8 mouse cellular contexts compared by ENCODE assay signal in genomic region chr2:154603638-154604153, GRCm38 (mm10). TPM values are rescaled to one million over a fixed set of nuclear protein-coding genes. Genes with fewer than 3 reads are reported as not detected.
DNase-seq lines count a peak whose midpoint lies in the region; ATAC-seq and TF ChIP-seq lines count a peak whose summit lies in the region.

Gene Pxmp4, minus strand, starts transcription at chr2:154603708.

- TF ChIP-seq CTCF in kidney, postnatal 0 days (IDR thresholded peaks at IDR 0.05; ENCODE audit: low read depth) = no peak

- DNase-seq in CD4-positive helper T cell, adult 2 months (ENCODE audit: low read depth, low spot score) = peak; percentile 98
- peak; percentile 94 for DNase-seq in brain, embryonic 18.5 days (ENCODE audit: low read depth, low spot score)
- peak; percentile 99 for DNase-seq in kidney, postnatal 0 days (ENCODE audit: low spot score)
- DNase-seq in liver, embryonic 11.5 days (ENCODE audit: low spot score) = peak; percentile 93
- DNase-seq in naive thymus-derived CD4-positive, alpha-beta T cell, adult 2 months (ENCODE audit: low read depth) = peak; percentile 98

- peak within 1 kb of the TSS; percentile 61; the same call in 1 of the 2 replicates for H3K27ac ChIP-seq in heart, embryonic 12.5 days (ENCODE audit: poor library complexity, severe bottlenecking)
- peak within 1 kb of the TSS; percentile 76 for H3K27ac ChIP-seq in kidney, postnatal 0 days
- H3K27ac ChIP-seq in liver, embryonic 11.5 days (ENCODE audit: low read depth, low read length) = peak within 1 kb of the TSS; percentile 78
- no peak within 1 kb of the TSS; the same call in 1 of the 2 replicates for H3K27ac ChIP-seq in stomach, embryonic 14.5 days (ENCODE audit: low read length)

- H3K4me1 ChIP-seq in heart, embryonic 12.5 days (replicated peaks) = 0 out of 2 replicates have a peak, but pooled peaks cover 13% of the 10 kb centered on the region
- H3K4me1 ChIP-seq in kidney, postnatal 0 days (replicated peaks; ENCODE audit: insufficient read depth, low read length) = peaks cover 13% of the 10 kb centered on the region; the same call in 1 of the 2 replicates
- peaks cover 6% of the 10 kb centered on the region for H3K4me1 ChIP-seq in liver, embryonic 11.5 days (replicated peaks; ENCODE audit: control insufficient read depth, insufficient read depth, low read length)
- H3K4me1 ChIP-seq in stomach, embryonic 14.5 days (ENCODE audit: control insufficient read depth, insufficient read depth, low read length) = peaks cover 7% of the 10 kb centered on the region; the same call in 1 of the 2 replicates

- H3K4me3 ChIP-seq in heart, embryonic 12.5 days = peak within 1 kb of the TSS; percentile 86
- H3K4me3 ChIP-seq in kidney, postnatal 0 days (replicated peaks; ENCODE audit: low read depth, low read length) = peak within 1 kb of the TSS; percentile 52
- peak within 1 kb of the TSS; percentile 86 for H3K4me3 ChIP-seq in liver, embryonic 11.5 days (ENCODE audit: low read depth, low read length)
- H3K4me3 ChIP-seq in stomach, embryonic 14.5 days (ENCODE audit: low read depth, low read length) = peak within 1 kb of the TSS; percentile 87

- H3K36me3 ChIP-seq in heart, embryonic 12.5 days = no peaks in the 10 kb centered on the region
- no peaks in the 10 kb centered on the region for H3K36me3 ChIP-seq in kidney, postnatal 0 days (ENCODE audit: insufficient read depth, low read length)
- H3K36me3 ChIP-seq in liver, embryonic 11.5 days (ENCODE audit: control insufficient read depth, insufficient read depth, low read length) = no peaks in the 10 kb centered on the region
- H3K36me3 ChIP-seq in stomach, embryonic 14.5 days (ENCODE audit: control insufficient read depth, insufficient read depth, low read length) = no peaks in the 10 kb centered on the region

- ATAC-seq in erythroid progenitor cell, adult 5-6 weeks (replicated peaks; ENCODE audit: low FRiP score, poor library complexity, severe bottlenecking) = peak; percentile 95
- peak; percentile 100 for ATAC-seq in heart, embryonic 12.5 days (ENCODE audit: insufficient number of reproducible peaks, low FRiP score)
- peak; percentile 100 for ATAC-seq in kidney, postnatal 0 days (replicated peaks; ENCODE audit: low FRiP score, low read depth)
- peak; percentile 99 for ATAC-seq in liver, embryonic 11.5 days (replicated peaks; ENCODE audit: low FRiP score)
- ATAC-seq in stomach, embryonic 14.5 days (ENCODE audit: insufficient number of reproducible peaks, insufficient read depth, low FRiP score, low read depth) = peak; percentile 100

- peak within 1 kb of the TSS; percentile 83 for H3K4me2 ChIP-seq in heart, embryonic 12.5 days
- peak within 1 kb of the TSS; percentile 79 for H3K4me2 ChIP-seq in kidney, postnatal 0 days (ENCODE audit: low read length)
- peak within 1 kb of the TSS; percentile 90 for H3K4me2 ChIP-seq in liver, embryonic 11.5 days
- peak within 1 kb of the TSS; percentile 88 for H3K4me2 ChIP-seq in stomach, embryonic 14.5 days (replicated peaks; ENCODE audit: low read depth, low read length)

- H3K27me3 ChIP-seq in heart, embryonic 12.5 days (replicated peaks) = no peaks in the 10 kb centered on the region
- no peaks in the 10 kb centered on the region for H3K27me3 ChIP-seq in kidney, postnatal 0 days (ENCODE audit: insufficient read depth, low read length)
- H3K27me3 ChIP-seq in liver, embryonic 11.5 days (replicated peaks; ENCODE audit: control insufficient read depth, insufficient read depth, low read length) = no peaks in the 10 kb centered on the region
- no peaks in the 10 kb centered on the region for H3K27me3 ChIP-seq in stomach, embryonic 14.5 days (ENCODE audit: control insufficient read depth, insufficient read depth, low read length)

- WGBS in heart, embryonic 12.5 days = 0% methylated on average over 13 of the region's 13 CpGs
- 0% methylated on average over 13 of the region's 13 CpGs for WGBS in kidney, postnatal 0 days
- 0% methylated on average over 13 of the region's 13 CpGs for WGBS in liver, embryonic 11.5 days
- 1% methylated on average over 13 of the region's 13 CpGs for WGBS in stomach, embryonic 14.5 days

- peak within 1 kb of the TSS; percentile 86 for H3K9ac ChIP-seq in heart, embryonic 12.5 days
- H3K9ac ChIP-seq in kidney, postnatal 0 days (ENCODE audit: low read depth, low read length) = peak within 1 kb of the TSS; percentile 69
- peak within 1 kb of the TSS; percentile 85 for H3K9ac ChIP-seq in liver, embryonic 11.5 days (ENCODE audit: low read depth, low read length)
- peak within 1 kb of the TSS; percentile 80 for H3K9ac ChIP-seq in stomach, embryonic 14.5 days (replicated peaks; ENCODE audit: low read depth, low read length)

- H3K9me3 ChIP-seq in heart, embryonic 12.5 days (replicated peaks) = no peaks in the 10 kb centered on the region
- no peaks in the 10 kb centered on the region for H3K9me3 ChIP-seq in kidney, postnatal 0 days (replicated peaks; ENCODE audit: low read length)
- H3K9me3 ChIP-seq in liver, embryonic 11.5 days (ENCODE audit: control insufficient read depth, low read length) = no peaks in the 10 kb centered on the region
- H3K9me3 ChIP-seq in stomach, embryonic 14.5 days (ENCODE audit: control insufficient read depth, low read depth, low read length) = no peaks in the 10 kb centered on the region

RNA-seq across cellular contexts. Expression of gene Pxmp4, which starts in this region (rescaled TPM):
- total RNA-seq in erythroid progenitor cell, adult 5-6 weeks (2015; ENCODE audit: low replicate concordance) = 15.5 and 22.7 TPM in 2 replicates
- 14.4 and 17.0 TPM in 2 replicates for total RNA-seq in erythroid progenitor cell, adult 5-6 weeks (2017; ENCODE audit: low replicate concordance)
- polyA plus RNA-seq in heart, embryonic 12.5 days (2016; fragmentation: Nextera tagmentation; extraction: Ambion mirVana) = 18.9 and 20.5 TPM in 2 replicates
- polyA plus RNA-seq in kidney, postnatal 0 days (2015; fragmentation: Nextera tagmentation; extraction: Ambion mirVana) = 37.3 and 37.9 TPM in 2 replicates
- 25.2 and 25.6 TPM in 2 replicates for polyA plus RNA-seq in liver, embryonic 11.5 days (2014; fragmentation: Nextera tagmentation; extraction: Ambion mirVana)
- polyA plus RNA-seq in stomach, embryonic 14.5 days (2014; fragmentation: Nextera tagmentation; extraction: Ambion mirVana) = 29.3 and 29.5 TPM in 2 replicates
